Mouse (Mus musculus) G1E (cell line): ENCODE results near the gene Tbc1d30.

Experiments
- CTCF ChIP-seq: IDR thresholded peaks from 2 replicates; pipeline ENCODE4 v1.5.1; 2012; ENCODE audit warnings: low read depth, low read length, inconsistent platforms, mixed read lengths
- GATA1 ChIP-seq: IDR thresholded peaks from 2 replicates; pipeline ENCODE4 v1.6.1; 2012; ENCODE audit warnings: borderline replicate concordance, low read length, inconsistent platforms, mixed read lengths

DNA sequence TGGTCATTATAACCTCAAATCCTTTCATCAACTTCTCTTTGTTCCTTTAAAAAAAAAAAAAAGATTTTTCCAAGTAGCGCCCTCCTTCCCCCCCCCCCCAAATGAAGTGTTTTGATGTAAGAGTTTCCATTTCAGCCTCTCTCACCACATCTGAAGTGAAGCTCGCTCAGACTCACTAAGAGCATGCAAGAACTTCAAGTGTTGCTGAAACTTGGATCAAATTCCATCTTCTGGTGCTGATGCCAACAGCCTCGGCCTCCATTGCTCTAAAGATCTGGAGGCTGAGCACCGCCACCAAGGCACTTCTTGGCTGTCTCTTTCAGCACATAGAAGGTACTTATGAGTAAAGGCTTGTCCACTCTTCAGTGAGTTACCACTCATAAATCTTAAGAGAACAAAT lies 128.2 kb downstream of the Tbc1d30 start:
- TF ChIP-seq CTCF (no peak), GATA1 (no peak)
